Mouse (Mus musculus): ENCODE results near the gene Cdh5.

DNA sequence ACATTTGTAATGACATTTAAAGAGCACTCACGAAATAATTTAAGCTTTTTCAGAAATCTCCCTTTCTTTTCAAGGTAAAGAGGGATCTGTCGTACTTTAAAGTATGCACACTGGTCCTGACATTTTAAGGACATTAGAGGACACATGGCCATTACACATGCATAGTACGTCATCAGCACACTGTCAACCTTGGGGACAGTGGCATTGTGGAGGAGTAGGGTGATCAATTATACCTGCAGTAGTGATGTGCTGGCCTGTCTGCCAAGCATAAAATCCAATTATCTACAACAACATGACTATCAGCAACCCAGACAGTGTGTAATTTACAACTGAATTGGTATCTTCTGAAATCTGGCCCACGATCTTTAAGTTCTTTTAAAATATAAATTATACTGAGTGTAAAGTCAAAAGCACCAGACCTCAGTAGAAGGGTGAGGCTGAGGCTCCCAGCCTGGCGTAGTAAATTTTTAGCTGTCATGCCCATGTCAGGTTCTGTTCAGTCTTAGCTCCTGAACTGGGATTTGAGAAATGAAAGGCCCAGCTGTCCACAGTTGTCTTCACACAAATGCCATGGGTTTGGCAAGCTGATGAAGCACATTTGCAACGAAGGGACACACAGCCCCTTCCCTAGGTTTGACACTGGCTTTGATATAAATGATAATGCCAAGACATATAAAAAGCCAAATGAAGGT lies 89.5 kb downstream of the Cdh5 start:
- TF ChIP-seq POLR2A (IDR thresholded peaks at IDR 0.05; ENCODE audit: low read depth, low read length) (no peak), CTCF (IDR thresholded peaks at IDR 0.05; ENCODE audit: borderline replicate concordance, insufficient read depth, low read length) (no peak)
